Mouse (Mus musculus): ENCODE measurements at regions not wholly inside any gene's neighbourhood (a gene's known extent, or its start where the extent isn't known, plus 50 kb on each side); places are given as distances from the start of the nearest gene placed in this dataset.

DNA sequence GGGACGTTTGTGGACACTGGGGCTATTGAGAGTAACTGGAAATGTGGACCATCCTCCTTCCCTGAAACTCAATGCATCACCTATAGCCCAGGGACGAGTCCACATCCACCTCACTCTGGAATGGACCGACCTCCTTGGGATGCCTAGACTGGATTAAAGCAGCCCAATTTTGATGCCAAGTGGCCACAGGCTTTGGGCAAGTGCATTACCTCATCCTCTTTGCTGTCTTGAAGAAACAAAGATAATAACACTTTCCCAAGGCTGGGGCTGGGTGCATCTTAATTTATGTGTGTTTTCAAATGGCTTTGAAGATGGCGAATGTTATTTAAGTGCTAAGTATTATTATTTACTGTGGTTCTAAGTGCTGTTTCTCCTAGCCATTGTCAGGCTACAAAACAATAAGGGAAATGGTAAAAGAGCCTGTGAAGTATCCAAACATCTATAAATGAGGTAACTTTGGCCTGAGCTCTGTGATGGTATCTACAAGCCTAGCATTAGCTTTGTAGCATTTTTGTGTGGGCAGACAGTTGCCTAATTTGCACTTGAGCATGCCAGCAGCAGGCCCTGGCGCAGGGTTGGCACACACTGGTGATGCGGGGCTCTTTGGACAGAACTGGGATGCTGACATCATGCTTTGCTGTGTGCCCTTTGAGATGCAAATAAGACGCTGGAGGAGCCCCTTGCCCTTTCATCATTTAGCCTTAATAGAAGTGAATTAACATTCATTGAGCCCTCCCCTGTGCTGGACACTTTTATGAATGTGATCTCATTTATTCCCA, 1423.7 kb downstream of the Gsdmc2 start:
- peak; percentile 22 for DNase-seq (ENCODE audit: low read depth, low spot score)

GRCm38 (mm10) chr15:62416691-62417090, 1428.3 kb downstream of the Gsdmc2 start:
- no peak for DNase-seq (ENCODE audit: low read depth, low spot score)

- no peak for DNase-seq (ENCODE audit: low read depth, low spot score)
Observed at GRCm38 (mm10) chr15:62413694-62414093, 1431.3 kb downstream of the Gsdmc2 start.

DNA sequence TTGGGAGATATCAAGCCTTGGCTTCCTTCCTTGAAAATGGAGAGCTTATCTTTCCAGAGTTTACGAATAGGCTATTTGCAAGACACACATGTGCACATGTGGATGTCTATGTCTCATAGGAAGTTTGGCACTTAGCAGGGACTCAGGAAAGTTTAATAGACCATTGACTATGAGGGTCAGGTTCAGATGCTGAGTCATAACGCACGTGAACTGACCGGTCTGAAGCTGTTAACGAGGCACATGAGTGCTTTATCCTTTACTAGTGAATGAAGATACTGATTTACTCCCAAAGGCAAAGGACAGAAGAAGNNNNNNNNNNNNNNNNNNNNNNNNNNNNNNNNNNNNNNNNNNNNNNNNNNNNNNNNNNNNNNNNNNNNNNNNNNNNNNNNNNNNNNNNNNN, 1442.8 kb downstream of the Gsdmc2 start:
- no peak for DNase-seq (ENCODE audit: low read depth, low spot score)

GRCm38 (mm10) chr15:62400984-62401609, 1443.9 kb downstream of the Gsdmc2 start:
- no peak for DNase-seq (ENCODE audit: low read depth, low spot score)

DNA sequence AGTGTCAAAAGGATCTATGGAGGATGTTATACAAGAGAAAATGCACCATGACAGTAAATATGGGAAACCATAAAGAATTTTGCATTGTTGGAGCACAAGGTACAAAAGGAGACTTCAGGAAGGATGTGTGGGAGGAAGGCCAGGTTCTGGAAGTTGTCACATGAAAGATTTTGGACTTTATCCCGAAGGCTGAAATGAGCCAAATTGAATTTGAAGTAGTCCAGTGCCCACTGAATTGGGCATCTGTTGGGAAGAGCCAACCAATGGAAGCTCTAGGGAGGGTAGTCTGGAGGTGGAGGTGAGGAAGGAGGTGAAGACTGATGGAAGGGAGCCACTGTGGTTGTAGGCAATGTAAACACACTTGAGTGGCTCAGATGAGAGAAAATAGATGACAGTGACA, 1445.6 kb downstream of the Gsdmc2 start:
- no peak for DNase-seq (ENCODE audit: low read depth, low spot score)

DNA sequence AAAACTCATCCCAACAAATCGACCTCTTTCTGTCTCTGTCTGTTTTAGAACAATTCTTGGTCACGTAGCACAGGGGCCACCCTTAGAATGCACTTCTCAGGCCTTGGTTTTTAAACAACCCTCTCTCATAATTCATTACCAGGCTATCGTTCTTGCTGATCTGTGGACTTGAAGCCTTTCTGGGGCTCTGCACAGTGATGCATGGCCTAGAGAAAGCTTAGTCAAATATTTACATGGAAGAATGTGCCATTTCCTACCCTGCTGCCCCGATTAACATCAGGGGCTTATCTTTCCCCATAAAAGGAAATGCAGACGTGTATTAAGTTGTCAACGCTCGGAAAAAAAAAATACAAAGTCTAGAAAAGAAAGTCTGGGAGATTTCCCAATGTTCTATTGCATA, 1448.0 kb downstream of the Gsdmc2 start:
- DNase-seq (ENCODE audit: low read depth, low spot score), result no peak

DNA sequence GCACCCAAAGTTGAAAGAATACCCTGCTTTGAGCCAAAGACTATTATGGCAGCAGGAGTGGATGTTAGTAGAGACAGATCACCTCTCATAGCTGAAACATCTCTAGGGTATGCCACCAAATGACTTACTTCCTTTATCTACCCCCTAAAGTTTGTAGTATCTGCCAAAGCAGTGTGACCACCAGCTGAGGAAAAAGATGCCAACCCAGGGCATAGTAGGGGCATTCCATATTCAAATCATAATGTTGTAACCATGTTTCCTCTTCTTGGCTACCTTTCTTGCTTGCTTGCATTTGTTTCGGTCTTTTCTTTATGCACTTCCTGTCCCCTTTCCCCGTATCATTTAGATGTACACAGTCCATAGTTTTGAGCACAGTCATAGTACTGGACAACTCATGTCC, 1449.6 kb downstream of the Gsdmc2 start:
- no peak for DNase-seq (ENCODE audit: low read depth, low spot score)

GRCm38 (mm10) chr15:62393416-62393815, 1451.6 kb downstream of the Gsdmc2 start:
- no peak for DNase-seq (ENCODE audit: low read depth, low spot score)

DNA sequence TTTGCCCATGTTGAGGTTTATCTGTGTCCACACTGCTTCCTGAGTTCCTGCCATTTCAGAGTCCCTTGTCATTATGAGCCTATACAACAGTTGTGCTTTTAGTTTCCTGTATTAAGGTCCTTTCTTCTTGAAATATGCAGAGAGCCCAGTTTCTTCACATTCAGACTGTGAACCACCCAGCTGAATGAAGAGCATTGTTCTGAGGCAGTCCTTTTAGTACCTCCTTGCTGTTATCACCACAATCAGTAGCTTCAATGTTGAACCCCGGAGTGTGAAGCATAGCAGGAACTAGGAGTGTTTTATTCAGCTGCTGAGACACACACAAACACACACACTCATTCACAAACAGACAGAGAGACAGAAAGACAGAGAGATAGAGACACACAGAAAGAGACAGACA, 1452.1 kb downstream of the Gsdmc2 start:
- no peak for DNase-seq (ENCODE audit: low read depth, low spot score)

DNA sequence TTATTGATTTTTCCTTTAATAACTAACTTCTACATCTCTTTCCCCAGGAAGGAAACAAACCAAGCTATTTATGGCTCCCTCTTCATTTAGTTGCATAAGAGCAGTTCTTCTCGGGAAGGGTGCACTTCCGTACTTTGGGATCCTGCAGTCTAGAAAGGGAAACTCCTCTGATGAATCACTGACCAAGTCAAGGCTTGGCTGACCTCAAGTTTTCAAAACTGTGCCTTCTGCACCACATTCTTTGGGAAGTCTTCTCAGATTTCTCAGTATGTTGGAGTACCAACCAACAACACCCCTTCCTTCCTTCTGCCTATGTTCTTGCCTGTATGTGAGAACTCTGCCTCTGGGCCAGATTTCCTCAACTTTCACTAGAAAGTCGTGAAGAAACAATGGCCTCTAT, 1452.6 kb downstream of the Gsdmc2 start:
- no peak for DNase-seq (ENCODE audit: low read depth, low spot score)

DNA sequence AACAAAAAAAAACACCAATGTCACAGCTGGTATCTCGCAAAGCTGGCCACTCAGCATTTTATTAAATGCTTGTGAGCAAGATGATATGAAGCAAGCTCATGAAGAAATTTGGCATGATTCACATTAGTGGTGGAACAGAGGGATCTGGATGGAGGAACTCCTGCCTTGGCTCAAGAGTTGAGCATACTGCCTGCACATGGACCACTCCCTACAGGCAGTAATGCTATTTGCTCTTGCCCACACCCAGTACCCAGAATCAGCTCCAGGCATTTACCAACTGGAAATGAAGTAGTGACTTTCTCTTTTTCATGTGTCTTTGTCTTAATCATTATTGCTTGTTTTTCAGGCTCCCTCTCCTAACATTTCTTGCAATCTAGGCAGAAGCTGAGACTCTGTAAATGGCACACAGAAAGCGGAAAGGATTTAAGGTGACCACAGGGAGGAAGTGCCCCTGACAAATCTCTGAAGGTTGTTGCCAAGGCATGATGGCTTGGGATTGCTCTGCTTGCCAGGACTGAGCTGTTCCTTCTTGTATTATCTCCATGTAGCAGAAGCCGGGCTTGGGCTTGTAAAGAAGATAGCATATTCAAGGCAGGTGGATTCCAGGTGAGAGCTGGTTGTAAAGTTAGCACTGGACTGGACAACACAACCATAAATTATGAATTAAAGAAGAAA, 1455.4 kb downstream of the Gsdmc2 start:
- no peak for DNase-seq (ENCODE audit: low read depth, low spot score)

GRCm38 (mm10) chr15:62382233-62382632, 1459.4 kb upstream of the A1bg start:
- DNase-seq (ENCODE audit: low read depth, low spot score), result no peak

DNA sequence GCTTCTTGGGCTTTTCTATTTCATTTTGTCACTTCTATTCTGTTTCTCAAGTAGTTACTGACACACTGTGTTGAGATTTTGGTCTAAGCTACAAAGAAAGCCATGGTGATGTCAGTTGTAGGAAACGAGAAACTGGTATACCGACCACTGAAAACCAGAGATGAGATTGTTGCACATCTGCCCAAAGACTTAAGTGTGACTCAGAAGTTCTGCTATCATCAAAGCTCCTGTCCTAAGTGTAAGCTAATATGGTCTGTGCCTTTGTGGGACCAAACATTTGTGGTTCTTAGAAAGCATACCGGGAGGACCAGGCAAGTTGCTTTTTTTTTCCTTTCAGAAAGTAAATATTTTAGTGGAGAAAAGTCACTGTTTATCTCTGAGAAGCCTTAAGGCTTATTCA, 1451.8 kb upstream of the A1bg start:
- DNase-seq (ENCODE audit: low read depth, low spot score), result no peak

- no peak for DNase-seq (ENCODE audit: low read depth, low spot score)
Observed at GRCm38 (mm10) chr15:62361171-62361570, 1438.4 kb upstream of the A1bg start.

DNA sequence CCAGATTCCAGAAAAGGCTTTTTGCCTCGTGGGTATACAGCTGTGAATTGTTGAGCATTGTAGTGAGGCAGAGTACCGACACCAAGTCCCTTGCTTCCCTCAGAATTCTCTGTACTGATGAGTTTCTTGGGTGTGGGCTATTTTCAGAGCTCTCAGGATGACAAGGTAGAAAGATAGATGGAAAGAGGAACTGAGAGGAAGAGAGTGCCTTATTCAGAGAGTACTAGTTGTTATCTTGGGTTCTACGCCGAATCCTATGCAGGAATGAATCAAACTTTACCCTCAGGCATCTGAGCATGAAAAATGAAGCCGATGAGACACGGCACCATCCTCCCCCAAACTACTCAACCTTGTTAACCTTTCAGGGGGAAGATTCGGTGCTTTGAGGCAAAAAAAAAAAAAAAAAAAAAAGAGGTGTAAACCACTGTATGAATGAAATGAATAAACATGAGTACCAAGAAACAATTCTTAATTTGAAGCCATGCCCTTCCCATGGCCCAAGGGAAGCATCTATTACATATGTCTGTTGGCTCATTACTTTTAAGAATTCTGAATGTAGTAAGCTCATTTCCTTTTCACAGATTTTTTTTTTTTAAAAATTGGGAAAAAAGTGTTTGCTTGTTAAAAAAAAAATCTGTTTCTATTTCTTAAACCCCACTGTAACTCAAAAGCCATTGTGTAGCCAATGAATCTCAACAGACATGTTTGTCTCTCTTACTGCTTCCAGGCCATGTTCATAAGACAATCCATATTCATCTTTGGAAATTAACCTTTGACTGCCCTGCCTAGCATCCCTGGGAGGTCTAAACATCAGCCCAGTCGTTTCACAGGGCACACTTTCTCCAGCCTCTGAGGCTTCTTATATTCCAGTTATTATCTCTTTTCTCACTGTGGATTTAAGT, 1435.8 kb upstream of the A1bg start:
- no peak for DNase-seq (ENCODE audit: low read depth, low spot score)

DNA sequence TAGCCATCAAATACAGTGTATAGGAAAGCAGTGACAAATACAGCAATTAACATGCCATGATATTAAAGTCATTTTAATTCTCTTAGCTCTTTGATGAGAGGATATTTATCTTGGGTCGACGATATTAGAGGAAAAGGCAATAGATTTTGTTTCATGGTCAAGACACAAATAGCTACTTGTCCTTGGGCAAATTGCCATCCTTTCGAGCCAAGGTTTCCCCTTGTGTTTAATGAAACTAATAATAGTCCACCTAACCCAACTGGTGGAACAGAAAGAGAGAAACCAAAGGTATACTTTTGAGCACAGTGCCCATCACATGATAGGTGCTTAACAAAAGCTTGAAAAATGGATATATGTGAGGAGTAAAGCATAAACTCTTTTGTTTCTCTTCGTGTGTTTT, 1431.0 kb upstream of the A1bg start:
- DNase-seq (ENCODE audit: low read depth, low spot score), result no peak

- DNase-seq (ENCODE audit: low read depth, low spot score), result no peak
Observed at GRCm38 (mm10) chr15:62350862-62351757, 1428.3 kb upstream of the A1bg start.

- no peak for DNase-seq (ENCODE audit: low read depth, low spot score)
Observed at GRCm38 (mm10) chr15:62349981-62350380, 1427.2 kb upstream of the A1bg start.

DNA sequence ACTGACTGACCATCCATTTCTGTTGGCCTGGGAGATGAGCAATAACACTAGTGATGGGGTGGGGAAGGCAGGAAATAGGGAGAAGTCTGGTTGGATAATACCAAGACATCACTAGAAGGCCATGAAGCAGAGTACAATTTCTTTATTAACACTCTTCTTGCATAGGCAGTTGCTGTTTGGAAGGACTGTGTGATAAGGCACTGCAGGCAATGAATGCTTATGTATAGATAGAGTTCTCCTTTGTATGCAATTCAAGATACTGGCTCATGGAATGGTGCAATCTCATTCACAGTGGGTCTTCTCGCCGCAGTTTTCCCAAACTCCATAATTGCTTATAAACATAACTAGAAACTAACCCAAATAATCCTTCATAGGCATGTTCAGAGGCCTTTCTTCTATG, 1426.1 kb upstream of the A1bg start:
- no peak for DNase-seq (ENCODE audit: low read depth, low spot score)

- DNase-seq (ENCODE audit: low read depth, low spot score), result no peak
Observed at GRCm38 (mm10) chr15:62347697-62348096, 1424.9 kb upstream of the A1bg start.

Measured in brain, adult 2 months (tissue).